Mouse (Mus musculus) forebrain, postnatal 0 days (tissue): ENCODE data around the gene 1700092M07Rik. TPM values are rescaled to one million over a fixed set of nuclear protein-coding genes. Genes with fewer than 3 reads are reported as not detected.

Experiments used
- ATAC-seq: fragments of 200-750 bp; cut with Nextera tagmentation; 2 replicates; pipeline ENCODE4 v1.8.0; 2017; ENCODE audit warnings: mild to moderate bottlenecking, moderate library complexity
- DNase-seq: peaks from one replicate; pipeline ENCODE4 v3.0.0-alpha.2; 2015
- H3K27ac ChIP-seq: fragments of 300-500 bp; sonication (generic); 2 replicates; pipeline ENCODE4 v1.5.1; 2014; ENCODE audit warnings: low read depth, mild to moderate bottlenecking, antibody characterized with exemption, low read length, moderate library complexity, mixed read lengths
- H3K27me3 ChIP-seq: fragments of 300-500 bp; sonication (generic); 2 replicates; pipeline ENCODE4 v1.6.1; 2014; ENCODE audit warnings: mild to moderate bottlenecking, low read length, mixed read lengths; ENCODE audit not compliant: insufficient read depth
- H3K36me3 ChIP-seq: fragments of 300-500 bp; sonication (generic); 2 replicates; pipeline ENCODE4 v1.6.1; 2014; ENCODE audit warnings: mild to moderate bottlenecking, moderate library complexity; ENCODE audit not compliant: insufficient read depth
- H3K4me1 ChIP-seq: fragments of 300-500 bp; sonication (generic); 2 replicates; pipeline ENCODE4 v1.6.1; 2014; ENCODE audit warnings: antibody characterized with exemption; ENCODE audit not compliant: insufficient read depth
- H3K4me2 ChIP-seq: fragments of 300-500 bp; sonication (generic); 2 replicates; pipeline ENCODE4 v1.6.1; 2014; ENCODE audit warnings: low read depth, mild to moderate bottlenecking, moderate library complexity
- H3K4me3 ChIP-seq: fragments of 300-500 bp; sonication (generic); 2 replicates; pipeline ENCODE4 v1.5.1; 2014; ENCODE audit warnings: low read depth, low read length, mixed read lengths
- H3K9ac ChIP-seq: fragments of 300-500 bp; sonication (generic); 2 replicates; pipeline ENCODE4 v1.6.1; 2014; ENCODE audit warnings: mild to moderate bottlenecking
- H3K9me3 ChIP-seq: fragments of 300-500 bp; sonication (generic); 2 replicates; pipeline ENCODE4 v1.6.1; 2016; ENCODE audit warnings: low read length
- CTCF ChIP-seq: sonication (generic); IDR thresholded peaks from 2 replicates; pipeline ENCODE4 v1.5.1; 2016; ENCODE audit warnings: antibody characterized with exemption, control low read depth, low read depth
- WGBS: fragments of 180-500 bp; shearing (Covaris S2); extraction: QIAGEN DNeasy Blood & Tissue Kit; methylation state at CpG from one replicate; pipeline ENCODE4 v1.1.7; 2014; 5-methylcytosine and 5-hydroxymethylcytosine counted together
- polyA plus RNA-seq: library from polyadenylated mRNA; unstranded; fragments of >200 nt; fragmentation: Nextera tagmentation; extraction: Ambion mirVana; gene quantifications from 2 replicates; pipeline ENCODE4 v1.2.1, GENCODE M21; 2015
- total RNA-seq: library from RNA; depleted of rRNA; stranded (reverse); fragments of >200 nt; gene quantifications from 2 replicates; pipeline ENCODE4 v1.2.3, GENCODE M21; 2014; rRNA removed

The 1700092M07Rik gene
- total RNA-seq = not detected in 2 replicates
- 0.65 and 0.67 TPM in 2 replicates for polyA plus RNA-seq

DNA sequence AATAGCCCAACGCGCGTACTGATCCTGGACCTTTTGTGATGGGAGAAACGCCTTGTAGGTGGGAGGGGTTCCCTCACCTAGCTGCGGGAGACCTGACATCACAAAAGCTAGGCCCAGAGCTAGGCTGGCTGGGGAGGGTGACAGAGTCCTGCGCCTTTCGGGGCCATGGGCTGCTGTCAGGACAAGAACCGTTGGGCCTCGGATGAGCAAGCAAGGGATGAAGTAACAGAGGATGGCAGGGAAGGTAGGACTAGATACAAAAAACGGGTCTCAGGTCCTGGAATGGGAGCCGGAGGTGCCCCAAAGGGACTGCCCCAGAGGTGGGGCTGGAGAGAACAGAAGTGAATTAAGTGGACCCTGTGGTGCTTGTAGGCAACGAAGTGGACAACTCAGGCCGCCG is at the start of gene 1700092M07Rik:
1700092M07Rik (plus strand) TSS at position 116 of the 400 bp plus-strand sequence.
- peaks cover 8% of the 10 kb centered on the region for H3K4me1 ChIP-seq
- H3K4me2 ChIP-seq = peak within 1 kb of the TSS; percentile 89
- H3K9ac ChIP-seq = peak within 1 kb of the TSS; percentile 65
- H3K36me3 ChIP-seq = peaks cover 42% of the 10 kb centered on the region
- 68% methylated on average over 14 of the region's 14 CpGs for WGBS
- peak within 1 kb of the TSS; percentile 95 for H3K27ac ChIP-seq
- DNase-seq (no peak), ATAC-seq (no peak)
- H3K9me3 ChIP-seq = no peaks in the 10 kb centered on the region
- TF ChIP-seq CTCF = no peak
- H3K27me3 ChIP-seq = no peaks in the 10 kb centered on the region
- H3K4me3 ChIP-seq = peak within 1 kb of the TSS; percentile 85

DNA sequence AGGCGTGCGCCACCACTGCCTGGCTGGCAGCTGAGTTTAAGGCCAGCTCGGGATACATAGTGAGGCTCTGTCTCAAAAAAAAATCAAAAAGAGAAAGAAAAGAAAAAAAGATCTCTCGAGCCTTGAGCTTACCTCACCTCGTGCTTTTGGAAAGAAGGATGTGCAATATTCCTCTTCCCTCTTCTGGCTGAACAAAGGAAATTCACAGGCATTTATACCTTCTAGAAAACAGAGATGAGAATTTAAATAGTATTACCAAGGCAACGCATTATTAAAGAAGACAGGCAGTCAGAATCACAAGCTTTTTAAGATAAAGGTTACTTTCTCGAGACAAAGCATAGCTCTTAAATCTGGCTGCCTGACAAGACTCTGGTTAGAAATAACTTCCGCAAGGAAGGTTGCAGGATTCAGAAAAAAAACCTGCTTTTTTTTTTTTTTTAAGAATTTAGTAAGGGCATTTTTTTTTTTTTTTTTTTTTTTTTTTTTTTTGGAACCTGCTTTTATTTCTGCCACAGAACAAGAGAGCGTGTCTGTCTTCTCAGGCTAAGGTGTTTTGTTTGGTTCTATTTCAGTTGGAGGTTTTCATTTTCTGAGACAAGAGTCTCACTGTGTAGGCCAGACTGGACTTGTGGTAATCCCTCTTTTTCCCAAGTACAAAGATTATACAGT is 48.5 kb upstream of the 1700092M07Rik start:
- Histone ChIP-seq H3K4me2 (no peak overlapping the region), H3K4me1 (peaks cover 4% of the 10 kb centered on the region; the same call in 1 of the 2 replicates), H3K4me3 (no peak overlapping the region), H3K9me3 (no peaks in the 10 kb centered on the region), H3K27ac (peak overlapping the region; percentile 82), H3K9ac (no peak overlapping the region), H3K27me3 (no peaks in the 10 kb centered on the region), H3K36me3 (no peaks in the 10 kb centered on the region)
- WGBS = 24% methylated on average over 9 of the region's 9 CpGs
- TF ChIP-seq CTCF = peak; percentile 25; the same call in 1 of the 2 replicates
- ATAC-seq (peak; percentile 90), DNase-seq (peak; percentile 56)

DNA sequence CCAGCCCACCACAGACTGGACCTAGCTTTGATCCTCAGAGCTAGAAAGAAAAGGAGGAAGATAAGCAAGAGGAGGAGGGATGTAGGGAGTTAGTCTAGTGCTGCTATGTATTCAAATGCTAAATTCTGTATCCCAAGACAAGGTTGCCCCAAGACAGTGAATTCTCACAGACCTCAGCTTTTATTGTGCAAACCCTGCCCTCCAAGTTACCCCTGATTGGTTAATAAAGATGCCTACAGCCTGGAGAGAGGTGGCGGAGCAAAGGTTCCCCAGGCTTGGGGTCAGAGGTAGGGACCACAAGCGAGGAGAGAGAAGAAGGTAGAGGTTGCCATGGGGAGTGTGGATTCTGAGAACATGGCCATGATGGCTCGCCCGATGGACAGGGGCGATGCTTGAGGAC is 47.8 kb upstream of the 1700092M07Rik start:
- WGBS = 64% methylated on average over 5 of the region's 5 CpGs
- Histone ChIP-seq H3K36me3 (no peaks in the 10 kb centered on the region), H3K27me3 (no peaks in the 10 kb centered on the region), H3K4me3 (no peak overlapping the region), H3K9ac (no peak overlapping the region), H3K9me3 (no peaks in the 10 kb centered on the region), H3K4me2 (no peak overlapping the region), H3K4me1 (peaks cover 4% of the 10 kb centered on the region; the same call in 1 of the 2 replicates), H3K27ac (peak overlapping the region; percentile 51)
- no peak for ATAC-seq
- TF ChIP-seq CTCF = no peak
- no peak for DNase-seq

DNA sequence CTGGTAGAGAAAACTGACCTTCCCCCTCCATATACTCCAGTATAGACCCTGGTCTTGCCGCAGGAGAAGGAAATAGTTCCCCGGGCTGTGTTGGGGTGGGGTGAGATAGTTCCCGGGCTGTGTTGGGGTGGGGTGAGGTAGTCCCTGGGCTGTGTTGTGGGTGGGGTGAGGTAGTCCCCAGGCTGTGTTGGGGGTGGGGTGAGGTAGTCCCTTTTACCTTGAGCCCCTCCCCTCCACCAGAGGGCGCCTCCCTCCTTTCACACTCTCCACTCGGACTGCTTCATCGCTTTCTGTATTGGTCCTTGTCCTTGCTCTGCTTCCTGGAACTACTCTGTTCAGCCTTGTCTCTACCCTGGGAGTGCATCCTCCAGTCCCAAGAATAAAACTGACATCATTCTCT is 45.2 kb upstream of the 1700092M07Rik start:
- Histone ChIP-seq H3K9ac (no peak overlapping the region), H3K36me3 (no peaks in the 10 kb centered on the region), H3K4me3 (no peak overlapping the region), H3K27ac (no peak overlapping the region), H3K4me2 (no peak overlapping the region), H3K4me1 (peaks cover 4% of the 10 kb centered on the region; the same call in 1 of the 2 replicates), H3K9me3 (no peaks in the 10 kb centered on the region), H3K27me3 (no peaks in the 10 kb centered on the region)
- WGBS = 71% methylated on average over 5 of the region's 6 CpGs
- TF ChIP-seq CTCF = no peak; the same call in 1 of the 2 replicates
- DNase-seq = no peak
- no peak for ATAC-seq

DNA sequence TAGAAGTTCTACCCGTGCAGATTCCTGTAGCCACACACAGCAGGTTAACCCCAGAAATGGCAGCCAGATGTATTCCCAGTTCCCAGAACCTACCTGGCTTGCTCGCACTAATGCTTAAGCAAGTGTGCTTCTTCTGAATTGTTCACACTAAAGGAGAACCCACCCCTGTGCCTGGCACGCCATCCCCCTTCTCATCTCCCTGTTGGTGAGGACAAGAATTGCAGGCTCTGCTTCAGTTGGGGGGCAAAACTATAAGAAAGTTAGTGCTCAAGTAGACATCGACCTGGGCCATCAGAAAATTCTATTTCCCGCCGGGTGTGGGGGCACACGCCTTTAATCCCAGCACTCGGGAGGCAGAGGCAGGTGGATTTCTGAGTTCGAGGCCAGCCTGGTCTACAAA is 40.9 kb upstream of the 1700092M07Rik start:
- no peak for DNase-seq
- TF ChIP-seq CTCF = no peak
- H3K27ac ChIP-seq = no peak overlapping the region
- no peak overlapping the region for H3K4me2 ChIP-seq
- no peaks in the 10 kb centered on the region for H3K27me3 ChIP-seq
- no peak for ATAC-seq
- H3K4me3 ChIP-seq = no peak overlapping the region
- H3K36me3 ChIP-seq = no peaks in the 10 kb centered on the region
- 85% methylated on average over 9 of the region's 9 CpGs for WGBS
- H3K9me3 ChIP-seq = no peaks in the 10 kb centered on the region
- H3K4me1 ChIP-seq = no peaks in the 10 kb centered on the region
- no peak overlapping the region for H3K9ac ChIP-seq

DNA sequence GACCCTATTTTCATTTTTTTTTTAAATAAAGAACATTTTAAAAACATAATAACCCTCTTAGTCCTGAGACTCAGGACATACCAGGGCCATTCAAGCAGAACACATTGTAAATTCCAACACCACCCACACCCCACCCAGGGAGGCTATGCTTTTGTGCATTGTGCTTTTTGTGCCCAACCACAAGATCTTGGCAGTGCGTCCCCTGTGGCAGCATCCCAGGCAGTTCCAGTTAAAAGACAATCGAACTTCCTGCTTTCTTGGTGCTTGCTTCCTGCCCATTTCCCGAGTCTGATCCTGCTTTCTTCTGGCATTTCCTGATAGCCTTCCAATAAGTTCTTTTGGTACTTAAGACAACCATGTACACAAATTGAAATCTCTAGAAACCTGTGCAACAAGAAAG is 38.1 kb upstream of the 1700092M07Rik start:
- Histone ChIP-seq H3K9ac (no peak overlapping the region), H3K27me3 (no peaks in the 10 kb centered on the region), H3K27ac (no peak overlapping the region), H3K9me3 (no peaks in the 10 kb centered on the region), H3K4me3 (no peak overlapping the region), H3K4me1 (no peaks in the 10 kb centered on the region), H3K36me3 (peaks cover 8% of the 10 kb centered on the region), H3K4me2 (no peak overlapping the region)
- 53% methylated on average over 3 of the region's 3 CpGs for WGBS
- ATAC-seq (no peak), DNase-seq (no peak)
- no peak for TF ChIP-seq CTCF

DNA sequence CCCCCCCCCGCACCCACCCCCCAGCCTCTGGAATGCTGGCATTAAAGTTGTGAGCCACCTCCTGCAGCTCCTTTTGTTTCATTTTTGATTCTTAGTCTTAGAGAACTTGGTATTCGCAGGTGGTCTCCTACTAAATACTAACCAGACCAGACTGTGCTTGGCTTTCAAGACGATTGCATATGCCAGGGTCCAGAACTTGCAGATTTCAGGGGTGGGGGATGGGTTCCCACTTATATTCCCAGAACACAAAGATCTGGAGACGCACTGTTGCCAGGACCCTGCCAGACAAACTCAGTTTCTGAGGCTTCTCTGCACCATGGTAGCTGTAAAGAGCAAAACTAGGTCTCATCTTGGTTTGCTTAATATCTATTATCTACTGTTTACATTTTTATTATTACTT is 36.9 kb upstream of the 1700092M07Rik start:
- Histone ChIP-seq H3K4me1 (no peaks in the 10 kb centered on the region), H3K9me3 (no peaks in the 10 kb centered on the region), H3K36me3 (peaks cover 19% of the 10 kb centered on the region), H3K4me3 (no peak overlapping the region), H3K27me3 (no peaks in the 10 kb centered on the region), H3K4me2 (no peak overlapping the region), H3K9ac (no peak overlapping the region), H3K27ac (no peak overlapping the region)
- no peak for DNase-seq
- ATAC-seq = no peak
- no peak for TF ChIP-seq CTCF
- WGBS = 43% methylated on average over 3 of the region's 4 CpGs
